Mouse (Mus musculus) ES-E14 (cell line): ENCODE measurements around the gene Nf2. TPM values are rescaled to one million over a fixed set of nuclear protein-coding genes. Genes with fewer than 3 reads are reported as not detected.

Experiments
- DNase-seq: peaks from one replicate; pipeline ENCODE4 v3.0.0-alpha.2; 2013; ENCODE audit warnings: low read depth, low spot score
- H3K27ac ChIP-seq: 2 replicates; pipeline ENCODE4 v1.5.1; 2012; ENCODE audit warnings: low read depth, mild to moderate bottlenecking, low read length, moderate library complexity, mixed read lengths; ENCODE audit not compliant: poor library complexity, insufficient read depth, severe bottlenecking
- H3K36me3 ChIP-seq: 2 replicates; pipeline ENCODE4 v1.6.1; 2012; ENCODE audit warnings: mild to moderate bottlenecking, low read length, moderate library complexity, mixed read lengths; ENCODE audit not compliant: control insufficient read depth, poor library complexity, insufficient read depth, severe bottlenecking
- H3K4me1 ChIP-seq, 2 experiments: fragments of 150-350 bp in 1 of 2; sonication (generic) in 1 of 2; 2 replicates each; pipeline ENCODE4 v1.6.1; 2012; ENCODE audit warnings: low read length in 2 of 2, mild to moderate bottlenecking in 1 of 2, mixed read lengths in 1 of 2; ENCODE audit not compliant: control insufficient read depth in 2 of 2, insufficient read depth in 2 of 2, poor library complexity in 1 of 2
- H3K4me3 ChIP-seq, 2 experiments: fragments of 150-350 bp in 1 of 2; sonication (generic) in 1 of 2; 2 replicates each; pipeline ENCODE4 v1.5.1; 2012; ENCODE audit warnings: low read length in 2 of 2, low read depth in 1 of 2, mild to moderate bottlenecking in 1 of 2, mixed read lengths in 1 of 2; ENCODE audit not compliant: insufficient read depth in 1 of 2, poor library complexity in 1 of 2, severe bottlenecking in 1 of 2
- H3K9ac ChIP-seq: 2 replicates; pipeline ENCODE4 v1.6.1; 2012; ENCODE audit warnings: low read depth, mild to moderate bottlenecking, low read length, mixed read lengths; ENCODE audit not compliant: poor library complexity, insufficient read depth, severe bottlenecking
- H3K9me3 ChIP-seq: fragments of 150-350 bp; sonication (generic); 2 replicates; pipeline ENCODE4 v1.6.1; 2012; ENCODE audit warnings: low read depth, mild to moderate bottlenecking, low read length; ENCODE audit not compliant: control insufficient read depth, insufficient read depth
- CHD2 ChIP-seq: IDR thresholded peaks from 2 replicates; pipeline ENCODE4 v1.6.1; 2014; ENCODE audit warnings: mild to moderate bottlenecking, low read depth, low read length, inconsistent platforms
- HCFC1 ChIP-seq: IDR thresholded peaks from 2 replicates; pipeline ENCODE4 v1.6.1; 2012; ENCODE audit warnings: low read length, inconsistent platforms, borderline replicate concordance; ENCODE audit not compliant: insufficient read depth
- MAFK ChIP-seq: IDR thresholded peaks from 2 replicates; pipeline ENCODE4 v1.6.1; 2014; ENCODE audit warnings: mild to moderate bottlenecking, low read depth, low read length, inconsistent platforms; ENCODE audit not compliant: insufficient read depth
- ZC3H11A ChIP-seq: IDR thresholded peaks from 2 replicates; pipeline ENCODE4 v1.6.1; 2012; ENCODE audit warnings: low read depth, mild to moderate bottlenecking, inconsistent platforms, low read length, borderline replicate concordance
- ZNF384 ChIP-seq: IDR thresholded peaks from 2 replicates; pipeline ENCODE4 v1.6.1; 2012; ENCODE audit warnings: low read depth, low read length, inconsistent platforms
- in situ Hi-C, 2 experiments: fragments of 600-800 bp; cut with MboI; formaldehyde crosslinking; loops; one replicate each; pipeline ENCODE4 v1.15.1; 2025; ENCODE audit warnings: low sequenced_read_pairs in 2 of 2, inconsistent platforms in 1 of 2; ENCODE audit not compliant: unreplicated experiment in 2 of 2
- total RNA-seq: library from RNA; depleted of rRNA; stranded (reverse); fragments of 300-350 nt; gene quantifications from 2 replicates; pipeline ENCODE4 v1.2.3, GENCODE M21; 2012

Nf2 gene
- total RNA-seq, 1 experiment: 53.8 TPM

DNA sequence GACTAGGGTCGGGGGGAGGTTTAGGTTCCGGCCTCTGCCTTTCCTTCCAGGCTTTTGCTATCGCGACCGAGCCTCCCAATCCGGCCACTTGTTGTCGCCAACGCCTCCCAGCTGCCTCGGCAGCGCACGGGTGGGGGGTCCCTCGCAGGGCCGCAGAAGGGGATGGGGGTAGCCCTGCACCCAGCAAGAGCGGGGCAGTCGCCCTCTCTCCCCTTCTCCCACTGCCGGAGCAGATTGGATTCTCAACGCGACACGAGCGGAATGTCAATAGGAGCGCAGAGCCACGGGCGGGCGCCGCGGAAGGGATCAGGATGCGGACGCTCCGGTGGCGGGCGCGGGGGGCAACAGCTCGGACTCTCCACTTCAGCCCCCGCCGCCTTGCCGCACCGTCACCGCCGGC is 103.4 kb downstream of the Nf2 start:
- H3K27ac ChIP-seq: no peak overlapping the region
- TF ChIP-seq MAFK: no peak
- TF ChIP-seq ZNF384: no peak
- no peak for TF ChIP-seq CHD2
- TF ChIP-seq ZC3H11A: no peak
- no peak for TF ChIP-seq HCFC1
- H3K36me3 ChIP-seq: no peaks in the 10 kb centered on the region
- H3K4me3 ChIP-seq: peak overlapping the region; percentile 82 to 92
- peaks cover 0 to 4% of the 10 kb centered on the region in 2 experiments; a peak in 2 of 4 replicates for H3K4me1 ChIP-seq
- peak overlapping the region; percentile 71 for H3K9ac ChIP-seq
- DNase-seq: no peak
- no peaks in the 10 kb centered on the region for H3K9me3 ChIP-seq
- in situ Hi-C loops: no loop called here

DNA sequence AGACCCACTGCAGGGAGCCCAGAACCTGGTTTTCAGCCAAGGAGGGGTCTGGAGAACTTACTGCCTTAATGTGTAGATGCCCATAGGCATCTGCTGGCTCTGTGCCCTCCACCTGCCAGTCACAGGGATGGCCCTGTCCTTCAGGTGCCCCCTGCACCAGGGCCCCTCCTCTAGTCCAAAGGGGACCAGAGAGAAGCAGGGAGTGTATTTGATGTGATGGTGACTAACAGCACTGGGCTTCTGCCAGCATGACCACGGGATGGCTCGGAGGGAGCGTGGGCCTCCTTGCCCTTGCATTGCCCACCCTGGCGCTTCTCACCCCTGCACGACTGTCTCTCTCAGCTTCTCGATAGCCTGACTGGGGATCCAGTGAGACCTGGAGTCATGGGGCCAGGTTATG is 104.6 kb downstream of the Nf2 start:
- Histone ChIP-seq H3K4me3 (no peak overlapping the region), H3K36me3 (no peaks in the 10 kb centered on the region), H3K4me1 (peaks cover 0 to 4% of the 10 kb centered on the region in 2 experiments; a peak in 2 of 4 replicates), H3K9me3 (no peaks in the 10 kb centered on the region), H3K9ac (no peak overlapping the region), H3K27ac (no peak overlapping the region)
- in situ Hi-C loops: no loop called here
- no peak for TF ChIP-seq HCFC1
- no peak for TF ChIP-seq CHD2
- no peak for TF ChIP-seq ZNF384
- TF ChIP-seq ZC3H11A: no peak
- TF ChIP-seq MAFK: no peak
- DNase-seq: no peak

DNA sequence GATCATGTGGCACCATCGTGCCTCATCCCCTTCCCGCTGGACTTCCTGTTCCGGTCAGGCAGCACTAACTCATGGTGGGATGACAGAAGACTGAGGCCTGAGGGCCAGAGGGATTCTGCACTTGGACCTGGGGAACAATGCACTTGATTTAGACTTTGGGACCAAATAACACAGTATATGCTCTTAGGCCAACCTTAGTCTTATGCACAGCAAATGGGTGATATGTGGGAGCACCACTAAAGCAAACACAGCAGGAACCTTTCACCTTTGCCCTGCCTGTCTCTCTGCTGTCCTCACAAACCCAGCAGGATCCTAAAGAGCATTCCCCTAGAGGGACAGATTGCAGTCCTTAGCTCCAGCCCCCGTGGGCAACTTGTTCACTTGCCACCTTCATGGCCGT is 108.6 kb downstream of the Nf2 start:
- Histone ChIP-seq H3K4me1 (peaks cover 0 to 20% of the 10 kb centered on the region in 2 experiments; a peak in 2 of 4 replicates), H3K27ac (no peak overlapping the region), H3K9ac (no peak overlapping the region), H3K4me3 (no peak overlapping the region), H3K36me3 (no peaks in the 10 kb centered on the region), H3K9me3 (no peaks in the 10 kb centered on the region)
- TF ChIP-seq ZNF384: no peak
- TF ChIP-seq ZC3H11A: no peak
- no peak for TF ChIP-seq CHD2
- no peak for TF ChIP-seq MAFK
- no peak for TF ChIP-seq HCFC1
- DNase-seq: no peak
- in situ Hi-C loops: no loop called here

GRCm38 (mm10) chr11:4738719-4739118 is 110.6 kb downstream of the Nf2 start:
- Histone ChIP-seq H3K4me1 (peaks cover 0 to 34% of the 10 kb centered on the region in 2 experiments; a peak in 3 of 4 replicates), H3K4me3 (peak overlapping the region; percentile 32 to 40; a peak in 2 of 4 replicates), H3K9ac (no peak overlapping the region), H3K27ac (no peak overlapping the region), H3K9me3 (no peaks in the 10 kb centered on the region), H3K36me3 (no peaks in the 10 kb centered on the region)
- DNase-seq: no peak
- no peak for TF ChIP-seq HCFC1
- no peak for TF ChIP-seq ZNF384
- TF ChIP-seq MAFK: no peak
- no peak for TF ChIP-seq CHD2
- in situ Hi-C loops: no loop called here

- peaks cover 0 to 34% of the 10 kb centered on the region in 2 experiments; a peak in 3 of 4 replicates for H3K4me1 ChIP-seq
- H3K9ac ChIP-seq: peak overlapping the region; percentile 38
- H3K4me3 ChIP-seq: peak overlapping the region; percentile 0 to 26; a peak in 2 of 4 replicates
- no peak for TF ChIP-seq HCFC1
- TF ChIP-seq CHD2: no peak
- TF ChIP-seq ZNF384: no peak
- TF ChIP-seq ZC3H11A: no peak
- TF ChIP-seq MAFK: no peak
- DNase-seq: no peak
- in situ Hi-C loops: no loop called here
- H3K9me3 ChIP-seq: no peaks in the 10 kb centered on the region
- no peaks in the 10 kb centered on the region for H3K36me3 ChIP-seq
- no peak overlapping the region for H3K27ac ChIP-seq
These were observed 111.7 kb downstream of the Nf2 start for GRCm38 (mm10) chr11:4737682-4738081.
